Mouse (Mus musculus) lung, adult 2 months (tissue): Measurements from ENCODE around the gene Eml2.

Source experiments
- CTCF ChIP-seq: fragments of 200-500 bp; IDR thresholded peaks from 2 replicates; pipeline ENCODE4 v1.5.1; 2011; ENCODE audit warnings: mild to moderate bottlenecking, low read length, control low read depth; ENCODE audit not compliant: insufficient read depth
- POLR2A ChIP-seq: fragments of 200-500 bp; IDR thresholded peaks from 2 replicates; pipeline ENCODE4 v1.6.1; 2011; ENCODE audit warnings: low read depth, mild to moderate bottlenecking, control low read depth, low read length, borderline replicate concordance; ENCODE audit errors: extremely low read depth

DNA sequence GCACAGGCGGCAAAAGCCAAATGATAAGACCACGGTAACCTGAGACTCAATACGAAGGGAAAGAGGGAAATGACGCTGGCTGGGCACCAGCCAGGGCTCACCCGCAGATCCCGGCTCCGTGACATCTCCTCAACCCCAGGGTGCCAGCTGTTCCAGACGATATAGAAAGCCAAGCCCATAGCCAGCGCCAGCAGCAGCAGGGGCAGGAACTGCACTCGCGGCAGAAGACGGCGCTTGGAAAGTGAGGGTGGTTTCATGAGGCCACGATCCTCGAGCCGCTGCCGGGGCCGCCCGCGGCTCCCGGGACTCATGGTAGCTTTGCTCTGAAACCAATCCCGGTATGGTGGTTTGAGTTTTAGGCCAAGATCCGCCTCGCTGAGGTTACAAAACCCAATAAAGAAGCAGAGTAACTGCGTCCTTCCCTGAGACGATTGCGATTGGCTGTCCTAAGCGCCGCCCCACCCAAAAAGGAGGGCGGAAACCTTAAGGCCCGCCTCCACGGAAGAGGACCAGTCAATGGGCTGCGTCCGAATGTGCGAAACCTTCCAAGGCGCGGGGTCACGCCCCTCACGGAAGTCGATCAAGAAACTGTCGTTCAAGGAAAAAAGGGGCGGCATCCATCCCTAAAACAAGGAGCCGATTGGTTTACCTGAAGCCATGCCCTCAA lies 27.2 kb upstream of the Eml2 start, which contains the start of gene Qpctl:
- TF ChIP-seq CTCF (no peak), POLR2A (peak; percentile 48; the same call in 1 of the 2 replicates)
